Mouse (Mus musculus) spleen, adult 2 months (tissue): Measurements from ENCODE around the gene Fam219b.

Experiments
- CTCF ChIP-seq: fragments of 200-500 bp; IDR thresholded peaks from 2 replicates; pipeline ENCODE4 v1.5.1; 2011; ENCODE audit warnings: mild to moderate bottlenecking, inconsistent platforms; ENCODE audit not compliant: insufficient read depth, insufficient read length, insufficient replicate concordance; ENCODE audit errors: extremely low read depth
- POLR2A ChIP-seq: fragments of 200-500 bp; IDR thresholded peaks from 2 replicates; pipeline ENCODE4 v1.6.1; 2011; ENCODE audit warnings: low read depth, low read length, inconsistent platforms

- TF ChIP-seq CTCF = no peak
- TF ChIP-seq POLR2A = no peak
Observed at GRCm38 (mm10) chr9:57541312-57541711, 4.0 kb downstream of the Fam219b start.
